Mouse (Mus musculus): Measurements from ENCODE around the gene Ski. TPM values are rescaled to one million over a fixed set of nuclear protein-coding genes. Genes with fewer than 3 reads are reported as not detected.

Ski gene
- 10 to 100 TPM; 11.9 to 61.3 TPM for polyA plus RNA-seq (2012; fragmentation: generic; extraction: Trizol)

GRCm38 (mm10) chr4:155222552-155222840, at the start of gene Ski:
Ski (minus strand) TSS chr4:155222592.

DNA sequence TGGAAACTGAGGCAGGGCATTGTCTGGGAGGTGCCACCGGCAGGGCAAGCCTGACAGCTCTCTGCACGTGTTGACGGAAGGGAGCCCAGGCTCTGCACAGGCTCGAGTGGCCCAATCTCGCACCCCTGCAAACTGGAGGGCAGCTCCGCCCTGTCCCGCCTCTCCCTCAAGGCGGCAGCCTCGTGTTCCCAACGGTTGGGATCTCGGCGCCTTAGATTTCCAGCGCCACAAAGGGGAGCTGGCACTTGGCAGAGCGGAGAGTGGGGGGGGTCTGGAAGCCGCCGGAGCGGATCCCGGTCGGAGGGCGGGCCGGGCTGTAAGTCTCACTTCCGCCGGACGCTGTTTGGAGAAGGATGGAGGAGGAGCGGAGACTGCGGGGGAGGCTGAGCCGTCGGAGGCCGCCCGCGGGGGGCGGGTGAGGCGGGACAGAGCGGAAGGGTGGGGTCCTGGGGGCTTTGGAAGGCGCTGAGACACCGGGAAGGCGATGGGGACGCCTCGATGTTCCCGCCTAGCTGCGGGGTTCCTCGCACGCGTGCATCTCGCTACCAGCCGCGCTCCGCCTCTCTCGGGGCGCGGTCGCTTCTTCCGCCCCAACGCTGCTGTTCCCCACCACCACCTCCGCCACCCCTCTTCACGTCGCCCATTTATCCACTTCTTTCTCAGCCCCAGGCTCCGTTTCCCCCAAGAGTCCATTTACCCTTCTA, 27.4 kb upstream of the Ski start, which contains the start of gene Faap20:
Faap20 (plus strand) TSS at position 155 of the 704 bp plus-strand sequence.

Other genes with a start within 250 kb of the Ski start
- under 1 TPM; 0.06 to 0.25 TPM for gene Plch2, start 165.8 kb downstream of the Ski start, polyA plus RNA-seq (2012; fragmentation: generic; extraction: Trizol)
- gene Pex10, start 155.6 kb downstream of the Ski start, polyA plus RNA-seq (2012; fragmentation: generic; extraction: Trizol), result 1 to 10 TPM; 7.1 to 9.7 TPM
- gene Rer1, start 136.2 kb downstream of the Ski start, polyA plus RNA-seq (2012; fragmentation: generic; extraction: Trizol), result 10 to 100 TPM; 59.3 to 90.2 TPM
- gene Morn1, start 136.0 kb downstream of the Ski start, polyA plus RNA-seq (2012; fragmentation: generic; extraction: Trizol), result 1 to 10 TPM in 1 of 2 experiments, under 1 TPM in 1; 0.71 to 2.8 TPM
- 10 to 100 TPM; 34.6 to 41.6 TPM for gene Faap20, start 27.2 kb upstream of the Ski start, polyA plus RNA-seq (2012; fragmentation: generic; extraction: Trizol)
- gene Prkcz, start 138.8 kb upstream of the Ski start, polyA plus RNA-seq (2012; fragmentation: generic; extraction: Trizol), result under 1 TPM in 1 of 2 experiments, not detected in 1; 0.05 TPM
- gene Gabrd, start 175.5 kb upstream of the Ski start, polyA plus RNA-seq (2012; fragmentation: generic; extraction: Trizol), result not detected
- 1 to 10 TPM in 1 of 2 experiments, under 1 TPM in 1; 0.70 to 1.7 TPM for gene Cfap74, start 186.6 kb upstream of the Ski start, polyA plus RNA-seq (2012; fragmentation: generic; extraction: Trizol)
- gene Tmem52, start 246.5 kb upstream of the Ski start, polyA plus RNA-seq (2012; fragmentation: generic; extraction: Trizol), result under 1 TPM in 1 of 2 experiments, not detected in 1; 0.09 TPM

Data from C3H10T1/2 (cell line).